Mouse (Mus musculus) heart, postnatal 10 days (tissue): ENCODE measurements around the gene Ralgds. TPM values are rescaled to one million over a fixed set of nuclear protein-coding genes. Genes with fewer than 3 reads are reported as not detected.
A peak's percentile ranks its signal among the peaks of the same experiment; 100 is the strongest.

Source experiments
- DNase-seq, 2 experiments: peaks; one replicate each; pipeline ENCODE4 v3.0.0; 2021
- intact Hi-C: fragments of 180-260 bp; cut with DNase I; formaldehyde crosslinking; loops from one replicate; pipeline ENCODE4 v1.15.1; 2025
- total RNA-seq, 2 experiments: library from RNA; stranded (reverse); gene quantifications; 2 replicates each; pipeline ENCODE4 v1.2.3; 2021

The Ralgds gene
- total RNA-seq, 2 experiments from 2014 or later: 20.6 to 26.6 TPM

- DNase-seq: no peak
- intact Hi-C loops: no loop called here
Observed at GRCm38 (mm10) chr2:28529856-28530255, 16.9 kb downstream of the Ralgds start.

DNA sequence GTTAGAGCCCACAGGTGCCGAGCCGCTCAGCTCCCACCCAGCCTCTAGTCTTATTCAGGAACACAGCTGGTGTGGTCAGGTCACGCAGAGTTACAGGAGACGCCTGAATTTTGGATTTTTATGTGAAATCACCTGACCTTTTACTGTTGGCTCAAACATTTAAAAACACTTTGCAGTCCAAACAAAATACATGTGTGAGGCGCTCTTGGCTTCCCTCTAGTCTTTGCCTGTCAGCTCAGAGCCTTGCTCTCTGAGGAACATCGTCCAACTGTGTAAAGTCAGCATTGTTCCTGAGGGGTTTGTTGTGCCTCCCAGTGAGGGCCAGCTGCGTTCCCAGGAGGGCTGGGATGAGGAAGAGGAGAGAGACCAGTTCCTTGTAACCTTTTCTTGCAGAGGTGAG is 17.4 kb downstream of the Ralgds start:
- peak; percentile 27 to 43 for DNase-seq

DNA sequence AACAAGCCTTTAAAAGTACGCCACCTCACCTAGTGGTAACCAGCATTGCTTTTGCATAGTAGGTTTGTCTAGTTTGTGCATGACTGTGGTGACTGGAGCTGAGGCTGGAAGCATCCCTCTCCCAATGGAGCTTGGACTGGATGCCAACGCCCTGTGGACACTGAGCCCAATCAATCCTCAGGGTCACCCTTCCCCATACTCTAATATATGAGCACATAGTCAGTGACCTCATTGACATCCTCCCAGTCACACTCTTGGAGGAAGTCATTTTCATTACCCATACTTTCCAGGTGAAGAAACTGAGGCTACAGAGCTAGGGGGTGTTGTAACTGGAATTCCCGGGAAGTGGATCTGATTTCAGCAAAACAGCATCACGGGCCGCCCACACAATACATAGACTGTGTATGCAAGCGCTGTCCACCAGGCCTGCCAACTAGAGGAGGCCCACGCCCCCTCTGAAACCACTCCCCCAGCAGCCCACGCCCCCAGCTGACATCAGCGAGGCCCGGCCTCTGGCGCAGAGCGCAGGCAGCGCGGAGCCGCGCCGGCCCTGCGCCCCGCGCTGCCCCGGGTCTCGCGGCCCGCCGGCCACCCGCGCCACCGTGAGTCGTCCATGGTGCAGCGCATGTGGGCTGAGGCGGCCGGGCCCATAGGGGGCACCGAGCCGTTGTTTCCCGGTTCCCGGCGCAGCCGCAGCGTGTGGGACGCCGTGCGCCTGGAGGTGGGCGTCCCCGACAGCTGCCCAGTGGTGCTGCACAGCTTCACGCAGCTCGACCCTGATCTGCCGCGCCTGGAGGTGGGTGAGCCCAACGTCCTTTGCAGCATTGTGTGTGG is 20.2 kb downstream of the Ralgds start:
- intact Hi-C loops: no loop called here

More for the DNA sequence above, 17.4 kb downstream of the Ralgds start:
- intact Hi-C loops: no loop called here

DNA sequence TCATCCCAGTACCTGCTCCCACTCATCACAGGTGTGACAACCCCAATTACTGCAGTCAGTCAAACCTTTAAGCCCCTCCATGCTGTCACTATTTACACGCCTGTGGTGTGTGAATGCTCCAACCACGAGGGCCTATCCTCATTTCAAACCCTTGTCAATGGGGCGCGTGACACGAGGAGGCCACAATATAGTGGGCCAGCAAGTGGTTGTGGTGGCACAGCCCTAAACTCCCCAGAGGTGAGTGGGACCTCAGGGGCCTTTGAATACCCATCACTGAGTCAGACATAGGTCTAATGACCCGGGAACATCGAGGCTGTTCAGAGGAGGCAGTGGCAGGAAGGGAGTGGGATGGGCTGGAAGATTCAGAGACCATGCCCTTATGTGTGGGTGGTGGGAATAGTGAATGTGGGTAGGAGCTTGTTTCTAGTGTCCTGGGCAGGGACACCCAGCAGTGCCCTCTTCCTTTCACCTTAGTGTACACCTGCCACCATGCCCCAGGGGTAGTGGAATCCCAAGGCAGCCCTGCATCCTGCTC is 21.0 kb downstream of the Ralgds start:
- DNase-seq: no peak
- intact Hi-C loops: loop anchor here (2.0 kb wide), 1 partner anchor 13 kb away; no protein-coding TSS in a partner anchor

More for the DNA sequence above, 20.2 kb downstream of the Ralgds start:
- peak; percentile 92 for DNase-seq

GRCm38 (mm10) chr2:28534436-28535262 is 21.7 kb downstream of the Ralgds start:
- intact Hi-C loops: loop anchor here (2.0 kb wide), 1 partner anchor 14 kb away; no protein-coding TSS in a partner anchor
- peak; percentile 72 for DNase-seq

DNA sequence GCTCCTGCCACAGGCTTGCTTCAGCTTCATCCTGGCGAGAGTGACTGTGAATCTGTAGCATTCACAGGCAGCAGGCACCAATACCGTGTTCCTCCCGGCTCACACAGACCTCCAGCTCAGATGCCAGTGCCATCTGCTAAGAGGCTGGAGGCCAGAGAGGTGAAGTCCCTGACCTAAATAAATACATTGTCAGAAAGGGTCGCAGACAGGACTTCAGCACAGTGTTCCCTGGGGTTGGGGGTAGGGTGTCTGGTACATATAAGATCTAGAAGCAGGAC is 22.3 kb downstream of the Ralgds start:
- intact Hi-C loops: loop anchor here (2.0 kb wide), 1 partner anchor 14 kb away; no protein-coding TSS in a partner anchor
- DNase-seq: peak in 1 of 2 experiments; percentile 24

DNA sequence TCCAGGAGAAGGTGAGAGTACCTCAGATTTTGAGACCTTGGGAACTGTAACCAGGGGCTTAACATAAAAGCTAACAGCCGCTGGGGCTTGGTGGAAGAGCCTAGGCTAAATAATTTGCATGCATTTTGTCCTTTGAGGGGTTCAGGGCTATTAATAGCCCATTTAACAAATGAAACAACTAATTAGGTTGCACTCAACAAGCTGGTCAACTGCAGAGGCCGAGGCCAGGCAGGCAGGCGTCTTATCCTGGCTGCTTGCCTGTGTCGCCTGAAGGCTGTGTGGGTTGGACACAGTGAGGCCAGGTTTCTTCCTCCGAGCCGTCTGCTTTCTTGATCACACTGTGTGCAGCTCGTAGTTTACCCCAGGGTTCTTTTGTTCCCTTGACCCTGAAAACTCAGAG is 22.7 kb downstream of the Ralgds start:
- intact Hi-C loops: loop anchor here (2.0 kb wide), 1 partner anchor 15 kb away; no protein-coding TSS in a partner anchor
- DNase-seq: peak; percentile 52 to 56

DNA sequence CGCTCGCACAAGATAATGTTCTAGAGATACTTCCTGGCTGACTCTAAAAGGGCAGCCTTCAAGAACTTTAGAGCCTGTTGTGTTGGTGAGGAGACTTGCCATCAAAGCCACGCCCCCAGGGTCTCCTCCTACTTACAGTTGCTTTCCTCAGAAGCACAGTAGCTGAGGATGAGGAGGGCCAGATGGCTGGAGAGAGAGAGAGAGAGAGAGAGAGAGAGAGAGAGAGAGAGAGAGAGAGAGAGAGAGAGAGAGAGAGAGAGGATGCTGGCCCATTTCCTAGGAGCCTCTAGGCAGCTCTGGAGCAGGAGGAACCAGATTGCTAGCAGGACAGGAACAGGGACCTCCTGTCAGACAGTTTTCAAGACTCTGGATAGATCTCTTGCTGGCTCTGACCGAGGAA is 23.2 kb downstream of the Ralgds start:
- intact Hi-C loops: no loop called here
- peak; percentile 51 to 54 for DNase-seq

GRCm38 (mm10) chr2:28536766-28537633 is 24.1 kb downstream of the Ralgds start:
- intact Hi-C loops: no loop called here
- DNase-seq: no peak

- no peak for DNase-seq
- intact Hi-C loops: no loop called here
Observed at GRCm38 (mm10) chr2:28537634-28537920, 24.7 kb downstream of the Ralgds start.

- no peak for DNase-seq
- intact Hi-C loops: no loop called here
Observed at GRCm38 (mm10) chr2:28537995-28538816, 25.3 kb downstream of the Ralgds start.

DNA sequence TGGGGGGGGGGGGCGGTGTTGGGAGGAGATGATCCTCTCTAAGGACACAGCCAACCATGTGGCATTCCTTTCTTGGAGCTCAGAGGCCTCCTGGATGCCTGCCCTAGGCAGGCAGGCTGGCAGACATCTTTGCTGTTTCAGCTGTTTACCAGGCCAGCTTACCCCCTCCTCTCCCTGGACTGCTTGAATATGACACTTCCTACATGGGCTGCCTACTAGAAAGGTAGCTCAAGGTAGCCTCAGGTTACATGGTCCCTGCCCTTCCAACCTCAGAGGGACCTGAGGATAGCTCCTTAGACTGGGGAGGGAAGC is 25.8 kb downstream of the Ralgds start:
- intact Hi-C loops: no loop called here

GRCm38 (mm10) chr2:28539206-28539605 is 26.3 kb downstream of the Ralgds start:
- DNase-seq: peak; percentile 72 to 80
- intact Hi-C loops: no loop called here

More for the DNA sequence above, 25.8 kb downstream of the Ralgds start:
- peak in 1 of 2 experiments; percentile 44 for DNase-seq

DNA sequence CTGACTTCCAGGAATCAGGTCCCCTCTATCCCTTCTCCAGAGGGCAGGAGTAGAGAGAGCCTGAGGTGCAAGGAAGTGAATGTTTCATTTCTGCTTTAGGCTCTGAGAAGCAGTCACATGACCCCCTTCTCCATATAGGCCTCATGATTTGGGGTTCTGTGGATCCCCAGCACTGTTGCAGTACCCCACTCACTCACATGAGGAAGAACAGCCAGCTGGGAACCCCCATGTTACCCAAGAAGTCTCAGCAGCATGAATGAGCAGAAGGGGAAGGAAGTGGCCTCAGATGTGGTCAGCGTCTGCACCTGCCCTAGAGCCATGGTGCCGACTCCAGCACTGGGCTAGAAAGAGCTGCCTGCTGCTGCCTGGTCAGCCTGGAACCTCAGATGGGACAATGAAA is 27.0 kb downstream of the Ralgds start:
- intact Hi-C loops: no loop called here
- DNase-seq: peak in 1 of 2 experiments; percentile 33

DNA sequence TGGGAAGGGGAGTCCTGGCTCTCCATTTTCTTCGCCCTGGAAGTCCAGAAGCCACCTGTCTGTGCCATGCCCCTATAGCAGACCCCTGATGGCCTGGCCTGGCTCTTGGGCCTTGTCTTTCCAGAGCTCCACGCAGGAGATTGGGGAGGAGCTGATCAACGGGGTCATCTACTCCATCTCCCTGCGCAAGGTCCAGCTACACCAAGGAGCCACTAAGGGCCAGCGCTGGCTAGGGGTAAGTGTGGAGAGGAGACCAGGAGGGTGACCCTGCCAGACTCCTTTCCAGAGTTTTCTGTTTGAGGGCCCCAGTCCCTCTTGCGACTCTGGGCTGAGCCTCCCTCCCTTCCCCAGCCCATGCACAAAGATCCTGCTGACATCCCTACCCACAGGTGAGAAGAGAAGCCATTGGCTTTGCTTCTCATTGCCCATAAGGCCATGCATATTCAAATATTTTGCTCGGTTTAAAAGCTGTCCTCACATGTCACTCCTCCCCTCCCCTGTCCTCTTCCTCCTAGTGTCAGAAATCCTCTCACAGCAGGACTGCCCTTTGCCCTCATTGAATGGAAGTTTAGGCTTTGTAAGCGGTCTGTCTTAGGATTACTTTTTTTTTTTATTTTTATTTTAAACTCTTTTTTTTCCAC is 27.8 kb downstream of the Ralgds start:
- intact Hi-C loops: no loop called here
- DNase-seq: no peak

GRCm38 (mm10) chr2:28543894-28544293 is 31.0 kb downstream of the Ralgds start:
- intact Hi-C loops: no loop called here
- DNase-seq: no peak

DNA sequence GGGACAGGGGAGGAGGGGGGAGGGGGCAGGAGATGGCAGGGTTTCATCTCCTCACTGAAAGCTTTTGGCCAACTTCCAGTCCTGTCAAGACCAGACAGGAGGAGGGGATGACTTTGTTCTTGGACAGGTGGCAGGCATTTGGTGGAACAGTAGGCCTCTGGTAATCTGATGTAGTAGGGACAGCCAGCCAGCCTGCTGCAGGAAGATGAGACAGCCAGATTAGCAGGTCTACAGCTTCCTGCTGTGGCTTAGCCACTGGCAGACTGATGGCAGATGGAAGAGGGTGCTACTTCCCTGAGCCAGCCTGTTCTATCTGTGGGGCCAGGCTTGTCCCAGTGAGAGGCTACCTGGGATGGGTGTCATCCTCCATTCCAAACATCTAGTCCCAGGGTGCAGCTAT is 33.1 kb downstream of the Ralgds start:
- no peak for DNase-seq
- intact Hi-C loops: no loop called here

DNA sequence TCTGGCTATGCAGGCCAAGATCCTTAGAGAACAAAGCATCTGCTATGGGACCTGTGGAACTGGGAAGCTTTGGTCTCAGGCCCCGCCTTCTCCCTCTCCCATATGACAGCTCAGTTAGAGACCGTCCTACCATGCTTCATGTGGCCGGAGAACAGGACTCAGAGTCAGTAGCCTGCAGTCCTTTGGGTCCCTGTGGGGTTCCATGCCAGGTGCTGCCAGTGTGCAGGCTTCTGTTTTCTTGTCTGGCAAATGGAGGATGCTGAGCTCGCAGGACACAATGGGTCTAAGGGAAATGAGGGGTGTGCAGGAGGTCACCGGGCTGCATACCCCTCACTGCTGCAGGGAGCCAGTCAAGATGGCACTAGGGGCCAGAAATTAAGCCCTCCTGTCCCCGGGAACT is 33.6 kb downstream of the Ralgds start:
- no peak for DNase-seq
- intact Hi-C loops: no loop called here
